Mouse (Mus musculus) brain, embryonic 14.5 days (tissue): ENCODE measurements around the gene Nelfe.

Source experiments
- CTCF ChIP-seq: fragments of 200-500 bp; IDR thresholded peaks from 2 replicates; pipeline ENCODE4 v1.5.1; 2012; ENCODE audit warnings: inconsistent platforms, mild to moderate bottlenecking, moderate library complexity, borderline replicate concordance; ENCODE audit not compliant: insufficient read depth, insufficient read length; ENCODE audit errors: extremely low read depth
- POLR2A ChIP-seq: fragments of 200-500 bp; IDR thresholded peaks from 2 replicates; pipeline ENCODE4 v1.6.1; 2012; ENCODE audit warnings: mild to moderate bottlenecking, inconsistent platforms, borderline replicate concordance; ENCODE audit not compliant: poor library complexity, insufficient read depth, insufficient read length, severe bottlenecking; ENCODE audit errors: extremely low read depth

GRCm38 (mm10) chr17:34879336-34879879, 29.2 kb downstream of the Nelfe start, which contains the start of gene Zbtb12:
- TF ChIP-seq CTCF (no peak), POLR2A (no peak)
